Mouse (Mus musculus): ENCODE measurements around the gene Fcgrt. TPM values are rescaled to one million over a fixed set of nuclear protein-coding genes. Genes with fewer than 3 reads are reported as not detected.

The Fcgrt gene
- polyA plus RNA-seq, 1 experiment from 2014 or later = 143 TPM

GRCm38 (mm10) chr7:45139904-45140723 is 36.5 kb upstream of the Fcgrt start:
- no peaks in the 10 kb centered on the region for H3K9me3 ChIP-seq (ENCODE audit: low read length)
- TF ChIP-seq EP300 (IDR thresholded peaks at IDR 0.05) (no peak), CTCF (IDR thresholded peaks at IDR 0.05) (no peak)
- ATAC-seq = no peak
- WGBS = 64% methylated on average over 8 of the region's 8 CpGs
- H3K4me2 ChIP-seq (replicated peaks; ENCODE audit: low read depth, low read length) = no peak overlapping the region
- no peak overlapping the region for H3K9ac ChIP-seq (replicated peaks; ENCODE audit: low read depth)
- H3K36me3 ChIP-seq (ENCODE audit: insufficient read depth, low read length) = 0 out of 2 replicates have a peak, but pooled peaks cover under 1% of the 10 kb centered on the region
- H3K27ac ChIP-seq (ENCODE audit: low read length) = no peak overlapping the region
- peaks cover 4% of the 10 kb centered on the region; the same call in 1 of the 2 replicates for H3K4me1 ChIP-seq (ENCODE audit: insufficient read depth, low read depth, low read length)
- no peak for DNase-seq (ENCODE audit: low spot score)
- no peak overlapping the region for H3K4me3 ChIP-seq (ENCODE audit: low read depth, low read length)
- H3K27me3 ChIP-seq (replicated peaks; ENCODE audit: insufficient read depth, low read length) = no peaks in the 10 kb centered on the region

- Histone ChIP-seq H3K4me1 (ENCODE audit: insufficient read depth, low read depth, low read length) (peaks cover 4% of the 10 kb centered on the region; the same call in 1 of the 2 replicates), H3K9ac (replicated peaks; ENCODE audit: low read depth) (no peak overlapping the region), H3K4me2 (replicated peaks; ENCODE audit: low read depth, low read length) (no peak overlapping the region), H3K27ac (ENCODE audit: low read length) (no peak overlapping the region), H3K36me3 (ENCODE audit: insufficient read depth, low read length) (no peaks in the 10 kb centered on the region), H3K27me3 (replicated peaks; ENCODE audit: insufficient read depth, low read length) (no peaks in the 10 kb centered on the region), H3K4me3 (ENCODE audit: low read depth, low read length) (no peak overlapping the region), H3K9me3 (ENCODE audit: low read length) (no peaks in the 10 kb centered on the region)
- TF ChIP-seq CTCF (IDR thresholded peaks at IDR 0.05) (no peak), EP300 (IDR thresholded peaks at IDR 0.05) (no peak)
- DNase-seq (ENCODE audit: low spot score) (no peak), ATAC-seq (no peak)
- WGBS = 83% methylated on average over 1 of the region's 1 CpGs
These were observed 34.8 kb upstream of the Fcgrt start for GRCm38 (mm10) chr7:45138403-45138802.

- no peak for ATAC-seq
- no peak for TF ChIP-seq CTCF (IDR thresholded peaks at IDR 0.05)
- no peak for TF ChIP-seq EP300 (IDR thresholded peaks at IDR 0.05)
- WGBS = 67% methylated on average over 12 of the region's 12 CpGs
- DNase-seq (ENCODE audit: low spot score) = no peak
- Histone ChIP-seq H3K9ac (replicated peaks; ENCODE audit: low read depth) (no peak overlapping the region), H3K27me3 (replicated peaks; ENCODE audit: insufficient read depth, low read length) (no peaks in the 10 kb centered on the region), H3K9me3 (ENCODE audit: low read length) (no peaks in the 10 kb centered on the region), H3K36me3 (ENCODE audit: insufficient read depth, low read length) (no peaks in the 10 kb centered on the region), H3K4me1 (ENCODE audit: insufficient read depth, low read depth, low read length) (peaks cover 4% of the 10 kb centered on the region; the same call in 1 of the 2 replicates), H3K4me3 (ENCODE audit: low read depth, low read length) (no peak overlapping the region), H3K4me2 (replicated peaks; ENCODE audit: low read depth, low read length) (no peak overlapping the region), H3K27ac (ENCODE audit: low read length) (no peak overlapping the region)
These were observed 33.7 kb upstream of the Fcgrt start for GRCm38 (mm10) chr7:45137171-45138006.

GRCm38 (mm10) chr7:45135993-45136567 is 32.4 kb upstream of the Fcgrt start, which contains the start of the genes Gm45713 and Flt3l:
Gene Gm45713 (minus strand): TSS chr7:45136231.
Gene Flt3l (minus strand): TSS chr7:45136432.
- H3K4me3 ChIP-seq (ENCODE audit: low read depth, low read length) = peak within 1 kb of the TSS; percentile 62
- ATAC-seq = peak; percentile 90
- no peaks in the 10 kb centered on the region for H3K9me3 ChIP-seq (ENCODE audit: low read length)
- no peaks in the 10 kb centered on the region for H3K36me3 ChIP-seq (ENCODE audit: insufficient read depth, low read length)
- DNase-seq (ENCODE audit: low spot score) = peak; percentile 96
- TF ChIP-seq CTCF (IDR thresholded peaks at IDR 0.05) = peak; percentile 98
- no peak for TF ChIP-seq EP300 (IDR thresholded peaks at IDR 0.05)
- peaks cover 4% of the 10 kb centered on the region; the same call in 1 of the 2 replicates for H3K4me1 ChIP-seq (ENCODE audit: insufficient read depth, low read depth, low read length)
- peak within 1 kb of the TSS; percentile 60 for H3K9ac ChIP-seq (replicated peaks; ENCODE audit: low read depth)
- H3K4me2 ChIP-seq (replicated peaks; ENCODE audit: low read depth, low read length) = peak within 1 kb of the TSS; percentile 78
- peak within 1 kb of the TSS; percentile 32; the same call in 1 of the 2 replicates for H3K27ac ChIP-seq (ENCODE audit: low read length)
- WGBS = 1% methylated on average over 27 of the region's 29 CpGs
- H3K27me3 ChIP-seq (replicated peaks; ENCODE audit: insufficient read depth, low read length) = no peaks in the 10 kb centered on the region

GRCm38 (mm10) chr7:45135370-45135769 is 31.7 kb upstream of the Fcgrt start:
- ATAC-seq = no peak
- Histone ChIP-seq H3K4me3 (ENCODE audit: low read depth, low read length) (peak overlapping the region; percentile 62; the same call in 1 of the 2 replicates), H3K9ac (replicated peaks; ENCODE audit: low read depth) (peak overlapping the region; percentile 60; the same call in 1 of the 2 replicates), H3K4me1 (ENCODE audit: insufficient read depth, low read depth, low read length) (peaks cover 4% of the 10 kb centered on the region; the same call in 1 of the 2 replicates), H3K27ac (ENCODE audit: low read length) (no peak overlapping the region), H3K36me3 (ENCODE audit: insufficient read depth, low read length) (no peaks in the 10 kb centered on the region), H3K9me3 (ENCODE audit: low read length) (no peaks in the 10 kb centered on the region), H3K4me2 (replicated peaks; ENCODE audit: low read depth, low read length) (peak overlapping the region; percentile 78), H3K27me3 (replicated peaks; ENCODE audit: insufficient read depth, low read length) (no peaks in the 10 kb centered on the region)
- no peak for TF ChIP-seq CTCF (IDR thresholded peaks at IDR 0.05)
- TF ChIP-seq EP300 (IDR thresholded peaks at IDR 0.05) = no peak
- no peak for DNase-seq (ENCODE audit: low spot score)
- WGBS = 81% methylated on average over 3 of the region's 3 CpGs
